Mouse (Mus musculus): ENCODE data around the gene Frmd6. TPM values are rescaled to one million over a fixed set of nuclear protein-coding genes. Genes with fewer than 3 reads are reported as not detected.

Gene Frmd6
- total RNA-seq, 2 experiments from 2014 or later: 2.6 to 7.4 TPM

GRCm38 (mm10) chr12:70807543-70807942 is 17.8 kb upstream of the Frmd6 start:
- no peak for ATAC-seq (replicated peaks; ENCODE audit: poor library complexity, severe bottlenecking)

GRCm38 (mm10) chr12:70807975-70808374 is 17.3 kb upstream of the Frmd6 start:
- ATAC-seq (replicated peaks; ENCODE audit: poor library complexity, severe bottlenecking): no peak

- ATAC-seq (replicated peaks; ENCODE audit: poor library complexity, severe bottlenecking): no peak
Measured at GRCm38 (mm10) chr12:70809957-70810356, 15.4 kb upstream of the Frmd6 start.

GRCm38 (mm10) chr12:70811772-70812171 is 13.5 kb upstream of the Frmd6 start:
- no peak for ATAC-seq (replicated peaks; ENCODE audit: poor library complexity, severe bottlenecking)

- ATAC-seq (replicated peaks; ENCODE audit: poor library complexity, severe bottlenecking): no peak
Measured at GRCm38 (mm10) chr12:70812176-70812575, 13.1 kb upstream of the Frmd6 start.

- no peak for ATAC-seq (replicated peaks; ENCODE audit: poor library complexity, severe bottlenecking)
Measured at GRCm38 (mm10) chr12:70812822-70813465, 12.4 kb upstream of the Frmd6 start.

GRCm38 (mm10) chr12:70816731-70817130 is 8.6 kb upstream of the Frmd6 start:
- ATAC-seq (replicated peaks; ENCODE audit: poor library complexity, severe bottlenecking): no peak

- ATAC-seq (replicated peaks; ENCODE audit: poor library complexity, severe bottlenecking): no peak
Measured at GRCm38 (mm10) chr12:70824017-70824416, 1.3 kb upstream of the Frmd6 start.

GRCm38 (mm10) chr12:70825651-70826317 is 470 bp downstream of the Frmd6 start:
- ATAC-seq (replicated peaks; ENCODE audit: poor library complexity, severe bottlenecking): peak; percentile 36

- ATAC-seq (replicated peaks; ENCODE audit: poor library complexity, severe bottlenecking): no peak
Measured at GRCm38 (mm10) chr12:70826318-70827072, 1.2 kb downstream of the Frmd6 start.

- ATAC-seq (replicated peaks; ENCODE audit: poor library complexity, severe bottlenecking): no peak
Measured at GRCm38 (mm10) chr12:70827187-70827900, 2.0 kb downstream of the Frmd6 start.

GRCm38 (mm10) chr12:70827901-70828271 is 2.6 kb downstream of the Frmd6 start:
- no peak for ATAC-seq (replicated peaks; ENCODE audit: poor library complexity, severe bottlenecking)

- peak; percentile 78 for ATAC-seq (replicated peaks; ENCODE audit: poor library complexity, severe bottlenecking)
Measured at GRCm38 (mm10) chr12:70830982-70831566, 5.8 kb downstream of the Frmd6 start.

GRCm38 (mm10) chr12:70832216-70832998 is 7.1 kb downstream of the Frmd6 start:
- ATAC-seq (replicated peaks; ENCODE audit: poor library complexity, severe bottlenecking): no peak

- ATAC-seq (replicated peaks; ENCODE audit: poor library complexity, severe bottlenecking): no peak
Measured at GRCm38 (mm10) chr12:70833050-70833449, 7.7 kb downstream of the Frmd6 start.

- ATAC-seq (replicated peaks; ENCODE audit: poor library complexity, severe bottlenecking): no peak
Measured at GRCm38 (mm10) chr12:70834043-70834442, 8.7 kb downstream of the Frmd6 start.

- ATAC-seq (replicated peaks; ENCODE audit: poor library complexity, severe bottlenecking): no peak
Measured at GRCm38 (mm10) chr12:70835004-70835403, 9.7 kb downstream of the Frmd6 start.

GRCm38 (mm10) chr12:70837792-70838321 is 12.5 kb downstream of the Frmd6 start:
- ATAC-seq (replicated peaks; ENCODE audit: poor library complexity, severe bottlenecking): no peak

- no peak for ATAC-seq (replicated peaks; ENCODE audit: poor library complexity, severe bottlenecking)
Measured at GRCm38 (mm10) chr12:70845371-70845770, 20.1 kb downstream of the Frmd6 start.
